Mouse (Mus musculus): Measurements from ENCODE around the gene Fras1. TPM values are rescaled to one million over a fixed set of nuclear protein-coding genes. Genes with fewer than 3 reads are reported as not detected.

Gene Fras1
- total and polyA plus RNA-seq, 3 experiments, result not detected

DNA sequence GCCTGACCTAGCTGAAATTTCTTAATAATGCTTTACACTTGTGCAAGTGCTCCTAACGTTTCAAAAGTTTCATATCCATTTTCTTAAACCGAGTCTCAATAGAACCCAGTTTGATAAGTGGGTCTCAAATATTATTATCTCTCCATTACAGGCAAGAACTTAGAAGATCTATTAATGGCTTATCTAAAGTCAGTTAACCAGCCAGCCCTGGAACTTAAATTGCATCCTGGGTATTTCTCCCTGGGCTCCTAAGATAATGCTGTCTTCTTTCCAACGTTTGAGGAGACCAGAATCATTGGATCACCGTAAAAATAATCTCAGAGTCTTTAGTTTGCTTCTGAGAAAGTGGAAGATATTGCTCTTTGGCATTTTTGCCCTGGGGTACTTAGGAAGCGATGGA is 8.2 kb upstream of the Fras1 start (continued):
- TF ChIP-seq SMC3 (IDR thresholded peaks at IDR 0.05; ENCODE audit: low read depth, low read length), result no peak
- TF ChIP-seq EP300 (IDR thresholded peaks at IDR 0.05; ENCODE audit: low read depth in 1 of 2, low read length in 2 of 2), result peak; percentile 95 to 97
- peak; percentile 96 for TF ChIP-seq TCF12 (IDR thresholded peaks at IDR 0.05; ENCODE audit: low read depth, low read length)
- no peak for TF ChIP-seq ZKSCAN1 (IDR thresholded peaks at IDR 0.05; ENCODE audit: low read depth, low read length)

DNA sequence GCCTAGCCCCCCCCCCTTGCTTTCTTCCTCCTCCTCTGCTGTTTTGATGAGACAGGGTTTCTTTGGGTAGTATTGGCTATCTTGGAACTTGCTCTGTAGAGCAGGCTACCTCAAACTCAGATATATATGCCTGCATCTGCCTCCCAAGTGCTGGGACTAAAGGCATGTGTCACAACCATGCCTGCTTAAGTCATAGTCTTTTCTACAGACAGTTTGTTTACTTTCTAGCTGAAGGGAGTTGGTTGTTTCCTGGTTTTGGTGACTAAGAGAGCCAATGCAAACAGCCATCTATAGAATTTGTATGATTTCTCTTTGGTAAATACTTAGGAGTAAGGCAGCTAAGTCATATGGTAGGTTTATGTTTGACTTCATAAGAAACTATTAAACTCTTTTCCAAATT is 6.5 kb upstream of the Fras1 start:
- H3K27ac ChIP-seq (ENCODE audit: control insufficient read depth, low read depth, low read length), result no peak overlapping the region
- no peaks in the 10 kb centered on the region for H3K9me3 ChIP-seq (replicated peaks; ENCODE audit: insufficient read depth, low read length)
- H3K9ac ChIP-seq (ENCODE audit: control insufficient read depth, low read depth, low read length, poor library complexity, severe bottlenecking), result no peak overlapping the region
- H3K27me3 ChIP-seq (ENCODE audit: control insufficient read depth in 1 of 2, insufficient read depth in 2 of 2, low read length in 2 of 2), result no peaks in the 10 kb centered on the region
- H3K4me1 ChIP-seq (ENCODE audit: control insufficient read depth in 1 of 2, insufficient read depth in 2 of 2, low read length in 2 of 2), result peaks cover 12 to 15% of the 10 kb centered on the region in 2 experiments
- TF ChIP-seq NRF1 (IDR thresholded peaks at IDR 0.05; ENCODE audit: insufficient read depth, low read depth, low read length, poor library complexity, severe bottlenecking) (no peak), GABPA (IDR thresholded peaks at IDR 0.05; ENCODE audit: low read depth, low read length) (no peak), TCF12 (IDR thresholded peaks at IDR 0.05; ENCODE audit: low read depth, low read length) (no peak), UBTF (IDR thresholded peaks at IDR 0.05; ENCODE audit: borderline replicate concordance, insufficient read depth, low read depth, low read length) (no peak), ZC3H11A (IDR thresholded peaks at IDR 0.05; ENCODE audit: low read depth, low read length) (no peak), MAX (IDR thresholded peaks at IDR 0.05; ENCODE audit: low read length) (no peak), POLR2AphosphoS2 (IDR thresholded peaks at IDR 0.05; ENCODE audit: low read length) (no peak), USF1 (IDR thresholded peaks at IDR 0.05; ENCODE audit: low read depth, low read length) (no peak), JUND (IDR thresholded peaks at IDR 0.05; ENCODE audit: low read depth, low read length) (no peak), MEF2A (IDR thresholded peaks at IDR 0.05; ENCODE audit: extremely low read depth, insufficient replicate concordance, low read depth, low read length, poor library complexity, severe bottlenecking) (no peak), TBP (IDR thresholded peaks at IDR 0.05; ENCODE audit: low read depth, low read length) (no peak), KAT2A (conservative IDR thresholded peaks at IDR 0.05; ENCODE audit: low read depth, low read length) (no peak), POLR2AphosphoS5 (IDR thresholded peaks at IDR 0.05; ENCODE audit: borderline replicate concordance, low read depth, low read length) (no peak), CTCF (IDR thresholded peaks at IDR 0.05 in 2 of 3, conservative IDR thresholded peaks at IDR 0.05 in 1 of 3; ENCODE audit: control insufficient read depth in 1 of 3, insufficient read depth in 1 of 3, low read depth in 2 of 3, low read length in 3 of 3, poor library complexity in 1 of 3, severe bottlenecking in 1 of 3) (no peak), HCFC1 (IDR thresholded peaks at IDR 0.05; ENCODE audit: low read depth, low read length) (no peak), MXI1 (IDR thresholded peaks at IDR 0.05; ENCODE audit: low read depth, low read length) (no peak), POLR2A (IDR thresholded peaks at IDR 0.05; ENCODE audit: control insufficient read depth in 1 of 2, insufficient read depth in 1 of 2, low read depth in 1 of 2, low read length in 2 of 2, poor library complexity in 1 of 2) (no peak), TAL1 (IDR thresholded peaks at IDR 0.05; ENCODE audit: low read length) (no peak)
- peaks cover 0 to 16% of the 10 kb centered on the region in 2 experiments; a peak in 2 of 4 replicates for H3K36me3 ChIP-seq (ENCODE audit: control insufficient read depth in 1 of 2, insufficient read depth in 2 of 2, low read length in 2 of 2)
- no peak for DNase-seq (ENCODE audit: low read depth, low spot score)
- no peaks in the 10 kb centered on the region for H3K79me2 ChIP-seq (ENCODE audit: control insufficient read depth, insufficient read depth, low read length, poor library complexity)
- H3K4me3 ChIP-seq (ENCODE audit: control insufficient read depth in 1 of 2, insufficient read depth in 1 of 2, low read depth in 2 of 2, low read length in 2 of 2), result no peak overlapping the region

Measured in MEL (cell line).